Mouse (Mus musculus) embryo, embryonic 9.5 days (tissue): ENCODE results near the gene Thsd4.

ENCODE experiments used
- DNase-seq: peaks from one replicate; pipeline ENCODE4 v3.0.0-alpha.2; 2017; ENCODE audit errors: extremely low spot score

The Thsd4 gene

DNA sequence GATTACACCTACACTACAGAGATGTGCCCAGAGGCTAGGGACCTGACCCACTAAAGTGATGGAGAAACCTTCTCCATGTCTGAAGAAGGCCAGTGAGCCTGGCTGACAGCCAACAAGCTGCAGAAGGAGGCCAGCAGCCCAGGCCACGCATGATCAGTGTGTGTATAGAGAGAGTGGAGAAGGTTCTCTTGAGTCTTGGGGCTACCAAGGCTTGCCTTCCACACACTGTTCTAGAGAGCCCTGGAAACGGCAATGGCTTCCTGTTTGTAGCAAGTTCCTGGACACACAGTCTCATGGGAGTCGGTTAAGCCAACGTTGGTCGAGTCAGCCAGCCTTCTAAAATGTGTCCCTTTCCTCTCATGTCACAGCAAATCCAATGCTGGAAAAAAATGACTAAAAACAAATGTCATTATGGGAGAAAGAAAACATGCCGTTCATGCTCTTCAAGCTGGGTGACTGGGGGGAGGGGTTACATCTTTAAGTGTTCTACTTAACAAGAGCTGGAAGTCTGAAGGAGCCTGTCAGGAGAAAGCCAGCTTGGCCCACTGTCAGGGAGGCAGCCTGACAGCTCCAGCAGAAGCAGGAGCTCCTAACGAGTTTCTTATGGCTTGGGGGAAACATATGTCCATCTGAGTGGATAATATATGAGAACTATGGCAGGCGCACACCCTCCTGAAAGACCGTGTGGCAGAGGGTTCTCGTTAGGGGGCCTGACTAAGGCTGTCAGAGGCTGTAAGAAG, 257.1 kb downstream of the Thsd4 start:
- DNase-seq: no peak

DNA sequence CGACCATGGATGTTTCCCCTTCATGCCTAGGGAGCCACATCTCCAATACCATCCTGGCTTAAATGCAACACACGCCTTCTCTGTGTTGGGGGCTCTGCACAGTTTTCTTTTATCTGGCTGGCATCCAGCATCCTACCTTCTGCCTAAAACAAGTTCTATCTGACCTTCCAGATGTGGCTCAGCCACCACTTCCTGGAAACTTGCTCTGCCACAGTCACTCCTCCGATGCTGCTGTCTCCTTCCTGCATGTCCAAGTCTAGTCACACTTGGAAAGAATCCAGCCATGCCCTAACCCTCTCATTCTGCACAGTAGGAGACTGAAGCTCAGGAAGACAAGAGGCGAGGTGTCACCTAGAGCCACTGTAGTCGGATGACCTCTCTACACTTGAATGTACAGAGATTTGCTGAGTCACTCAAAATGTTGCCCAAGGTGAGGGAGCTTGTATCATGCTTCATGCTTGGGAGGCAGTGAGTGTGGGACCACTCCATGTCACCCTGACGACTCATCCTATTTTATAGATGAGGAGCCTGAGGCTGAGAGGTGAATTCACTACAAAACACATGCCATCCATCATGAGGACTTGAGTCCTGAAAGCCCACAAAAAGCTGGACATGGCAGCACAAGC, 259.2 kb downstream of the Thsd4 start:
- no peak for DNase-seq

DNA sequence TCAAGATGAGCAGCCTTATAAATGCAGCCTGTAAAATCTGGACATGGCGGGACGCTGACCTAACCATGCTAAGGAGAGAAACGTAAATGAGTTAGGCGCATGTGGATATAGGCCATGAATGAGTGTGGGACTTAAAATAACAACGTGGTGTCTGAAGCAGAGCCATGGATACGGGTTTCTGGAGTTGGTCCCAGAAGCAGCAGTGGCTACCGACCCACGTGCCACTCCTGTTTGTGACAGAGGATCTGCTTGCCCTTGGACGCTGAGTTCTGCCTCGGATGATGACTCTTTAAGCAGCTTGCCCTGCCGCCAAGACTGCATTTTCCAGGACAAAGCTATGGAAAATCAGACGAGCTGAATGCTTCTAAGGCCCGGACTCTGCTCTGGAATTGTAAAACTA, 262.2 kb downstream of the Thsd4 start:
- DNase-seq: no peak

DNA sequence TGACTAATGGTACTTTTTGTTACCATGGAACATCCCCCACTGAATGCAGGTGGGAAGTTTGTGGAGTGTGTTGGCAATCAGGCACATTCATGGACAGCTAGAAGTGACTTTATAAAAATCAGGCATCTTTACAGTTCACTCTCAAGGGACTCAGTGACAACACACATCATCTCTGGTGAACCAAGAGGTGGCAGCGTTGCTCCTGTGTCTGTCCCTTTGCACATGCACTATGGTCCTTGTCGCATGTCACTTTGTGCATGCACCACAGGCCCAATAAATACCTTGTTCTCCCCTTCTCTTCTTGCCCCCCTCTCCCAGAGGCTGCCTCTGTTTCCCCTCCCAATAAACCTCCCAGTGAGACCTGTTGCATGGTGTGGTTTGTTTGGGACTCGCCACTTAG, 270.1 kb downstream of the Thsd4 start:
- no peak for DNase-seq

DNA sequence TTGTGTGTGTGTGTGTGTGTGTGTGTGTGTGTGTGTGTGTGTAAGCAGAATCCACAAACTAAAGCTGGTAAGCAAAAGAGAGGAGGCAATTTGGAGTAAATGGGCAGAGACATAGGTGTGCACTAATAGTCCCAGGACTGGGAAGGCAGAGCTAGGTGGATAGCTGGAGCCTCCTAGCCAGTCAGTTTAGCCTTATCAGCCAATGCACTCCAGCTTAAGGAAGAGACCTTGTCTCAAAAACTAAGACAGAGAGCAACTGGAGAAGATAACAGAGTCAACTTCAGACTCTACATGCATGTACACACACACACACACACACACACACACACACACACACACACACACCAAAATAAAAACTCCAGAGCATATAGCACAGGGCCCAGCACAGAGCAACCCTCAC, 271.4 kb downstream of the Thsd4 start:
- no peak for DNase-seq

DNA sequence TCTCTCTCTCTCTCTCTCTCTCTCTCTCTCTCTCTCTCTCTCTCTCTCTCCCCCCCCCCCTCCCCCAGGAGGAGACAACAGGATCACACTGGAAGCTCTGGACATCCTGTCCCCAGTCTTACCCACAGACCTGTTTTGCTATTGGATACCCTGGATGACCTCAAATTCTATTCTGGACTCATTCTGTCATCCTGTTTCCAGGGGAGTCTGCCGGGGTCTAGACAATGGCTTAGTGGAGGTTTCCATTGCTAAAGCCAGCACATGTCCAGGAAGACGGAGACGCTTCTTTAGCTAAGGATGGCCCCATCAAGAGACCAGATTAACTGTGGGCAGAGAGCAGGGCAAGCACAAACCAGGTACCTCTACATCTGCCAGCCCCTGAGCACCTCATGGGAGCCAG, 273.8 kb downstream of the Thsd4 start:
- DNase-seq: no peak

DNA sequence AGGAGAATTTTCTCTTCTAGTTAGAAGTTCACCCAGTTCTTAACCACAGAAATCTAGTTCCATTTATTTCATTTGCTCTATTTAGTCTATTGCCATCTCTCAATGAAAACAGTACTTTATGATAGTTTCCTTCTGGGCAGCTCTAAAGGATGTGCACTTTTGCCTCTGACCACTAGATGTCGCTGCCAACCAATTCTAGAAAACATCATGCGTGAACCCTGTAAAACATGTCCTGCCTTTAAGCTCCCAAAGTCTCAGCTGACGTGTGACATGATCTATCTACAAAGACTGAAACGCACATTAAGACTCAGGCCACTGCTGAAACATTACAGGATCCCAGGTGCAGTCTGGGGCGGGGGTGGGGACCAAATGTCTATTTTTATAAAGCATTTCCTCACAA, 276.9 kb downstream of the Thsd4 start:
- peak; percentile 72 for DNase-seq

DNA sequence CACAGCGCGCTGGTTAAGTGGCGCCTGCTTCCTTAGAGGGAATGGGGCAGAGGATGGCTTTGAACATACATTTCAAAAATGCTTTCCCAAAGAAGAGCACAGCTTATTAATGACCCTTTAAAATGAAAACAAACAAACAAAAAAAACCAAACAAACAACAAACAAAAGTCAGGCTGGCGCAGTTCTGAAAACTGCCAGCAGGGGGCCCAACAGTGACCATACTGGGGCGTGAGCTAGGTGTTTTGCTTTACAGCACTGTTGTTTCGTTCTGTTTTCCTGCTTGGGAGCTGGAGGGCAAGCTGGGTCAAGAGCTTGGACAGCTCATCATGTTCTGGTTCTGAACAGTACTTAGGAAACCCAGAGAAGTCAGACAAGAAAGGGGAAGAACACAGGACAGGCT, 278.3 kb downstream of the Thsd4 start:
- DNase-seq: no peak

DNA sequence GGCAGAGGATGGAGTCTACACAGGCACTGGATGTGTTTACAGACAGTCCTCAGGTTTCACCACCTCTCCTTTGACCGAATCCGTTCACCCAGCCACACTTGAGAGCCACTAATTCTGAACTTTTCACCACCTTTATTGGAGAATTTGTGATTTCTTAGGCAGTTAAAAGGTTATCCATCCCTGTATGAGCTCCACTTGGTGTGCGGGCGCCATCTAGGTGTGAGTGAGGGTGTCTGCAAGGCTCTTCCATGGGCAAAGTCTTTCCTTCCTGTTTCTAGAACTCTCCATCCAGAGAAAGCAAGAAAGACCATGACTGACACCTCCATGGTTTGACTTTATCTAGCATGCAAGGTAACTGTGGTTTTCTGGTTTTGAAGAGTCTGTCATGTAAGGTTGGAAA, 284.2 kb downstream of the Thsd4 start:
- DNase-seq: peak; percentile 49

DNA sequence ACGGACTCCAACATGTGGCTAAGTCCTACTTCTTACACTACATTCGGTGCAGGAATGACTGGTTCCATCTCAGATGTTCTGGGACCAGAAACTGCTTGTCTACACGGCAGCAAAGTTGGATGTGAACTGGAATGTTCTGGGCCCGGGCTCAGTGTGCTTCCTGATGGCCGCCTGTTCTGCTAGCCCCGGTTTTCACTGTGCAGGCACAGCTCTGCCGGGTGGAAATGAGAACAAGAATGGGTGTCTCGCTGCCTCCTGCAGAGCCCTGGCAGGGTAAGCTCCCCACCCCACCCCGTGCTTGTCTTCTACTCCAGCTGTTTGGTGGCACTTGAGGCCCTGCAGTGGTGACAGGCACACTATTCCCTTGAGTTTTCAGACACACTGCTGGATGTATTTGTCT, 285.7 kb downstream of the Thsd4 start:
- DNase-seq: no peak

DNA sequence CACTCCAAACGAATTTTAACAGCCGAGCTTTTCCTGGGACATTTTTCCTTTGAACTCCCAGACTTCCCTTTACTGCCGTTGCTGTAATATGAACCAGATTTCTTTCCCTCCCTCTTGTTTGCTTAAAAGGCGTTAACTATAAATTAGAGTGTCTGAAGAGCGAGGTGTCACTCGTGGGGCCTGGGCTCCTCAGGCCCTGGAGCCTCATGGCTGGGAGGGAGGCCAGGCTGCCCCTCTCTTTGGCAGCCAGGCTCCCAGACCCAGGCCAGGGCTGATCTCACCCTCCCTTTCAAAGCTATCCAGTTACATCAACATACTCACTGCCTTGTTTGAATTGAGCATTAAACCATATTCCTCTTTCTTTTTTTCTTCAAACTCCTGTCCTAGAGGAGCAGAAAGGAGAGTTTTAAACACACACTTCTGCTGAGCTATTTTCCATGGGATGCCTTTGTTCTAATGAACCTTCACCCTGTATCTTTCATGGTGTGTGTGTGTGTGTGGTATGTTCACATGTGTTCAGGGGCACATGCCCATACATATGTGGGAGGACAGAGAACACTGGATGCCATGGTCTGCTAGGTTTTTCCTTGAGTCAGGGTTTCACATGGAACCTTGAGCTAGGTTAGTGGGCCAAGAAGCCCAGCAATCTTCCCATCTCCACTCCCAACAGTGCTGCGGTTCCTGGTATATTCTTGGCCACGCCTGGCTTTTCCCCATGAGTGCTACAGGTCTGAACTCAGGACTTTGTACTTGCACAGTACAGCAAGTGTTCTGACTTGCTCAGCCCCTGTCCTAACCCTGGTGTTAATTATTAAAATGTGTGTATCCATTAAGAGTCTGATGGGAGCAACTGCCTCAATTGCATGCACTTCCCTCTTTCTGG, 287.4 kb downstream of the Thsd4 start:
- peak; percentile 27 for DNase-seq

DNA sequence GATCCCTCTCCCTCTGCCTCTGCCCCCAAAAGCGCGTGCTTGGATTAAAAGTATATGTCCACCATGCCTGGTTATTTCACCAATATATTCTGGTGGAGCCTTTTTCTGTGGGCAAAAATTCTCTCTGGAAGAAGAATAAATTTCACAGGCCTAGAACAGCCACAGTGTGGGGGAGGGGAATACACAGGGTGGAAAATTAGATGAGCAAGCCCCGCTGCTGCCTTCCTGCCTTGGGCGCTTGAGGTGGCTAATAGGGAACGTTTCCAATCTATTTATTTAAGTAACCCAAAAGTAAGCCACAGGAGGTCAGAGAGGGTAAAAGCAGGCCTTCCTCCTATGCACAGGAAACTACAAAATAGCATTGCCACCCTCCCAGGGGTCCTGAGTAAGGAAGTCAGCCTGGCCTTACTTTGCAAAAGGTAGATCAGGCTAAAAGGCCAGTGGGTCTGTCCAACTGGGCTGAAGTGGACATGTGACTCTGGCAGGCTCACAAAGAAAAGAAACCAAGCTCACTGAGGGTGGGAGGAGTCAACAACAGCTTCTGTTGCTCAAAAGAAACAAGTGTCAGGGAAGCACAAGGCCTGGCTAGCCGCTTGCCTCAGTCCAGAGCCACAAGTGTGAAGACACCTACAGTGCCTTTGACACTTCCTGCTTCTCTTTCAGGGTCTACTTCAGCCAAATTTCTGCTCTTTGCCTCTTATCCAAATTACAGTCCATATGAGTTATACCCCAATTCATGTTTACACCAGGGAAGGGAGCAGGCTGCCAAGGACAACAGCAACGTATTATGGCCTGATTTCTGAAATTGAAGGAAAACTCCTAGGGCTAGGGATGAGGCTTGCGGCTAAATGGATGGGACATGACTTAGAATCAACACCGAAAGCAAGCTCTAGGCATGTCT, 289.6 kb downstream of the Thsd4 start:
- peak; percentile 34 for DNase-seq

DNA sequence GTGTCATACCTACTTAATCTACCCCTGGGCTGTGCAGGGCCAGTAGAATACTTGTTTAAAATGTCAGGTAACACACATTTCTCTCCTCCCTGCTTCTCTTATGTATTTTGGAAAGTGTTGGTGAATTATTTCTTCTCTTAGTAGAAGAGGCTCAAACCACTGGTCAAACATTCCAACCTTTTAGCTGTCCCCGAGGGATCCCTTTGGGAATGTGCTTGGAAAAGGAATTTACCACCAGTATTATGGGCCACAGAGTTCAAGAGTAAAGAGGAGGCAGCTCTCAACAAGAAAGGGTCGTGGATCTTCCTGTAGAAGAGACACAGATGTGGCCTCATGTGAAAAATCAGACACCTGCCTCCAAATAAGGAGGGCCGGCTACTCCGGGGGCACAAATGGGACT, 292.4 kb downstream of the Thsd4 start:
- no peak for DNase-seq

DNA sequence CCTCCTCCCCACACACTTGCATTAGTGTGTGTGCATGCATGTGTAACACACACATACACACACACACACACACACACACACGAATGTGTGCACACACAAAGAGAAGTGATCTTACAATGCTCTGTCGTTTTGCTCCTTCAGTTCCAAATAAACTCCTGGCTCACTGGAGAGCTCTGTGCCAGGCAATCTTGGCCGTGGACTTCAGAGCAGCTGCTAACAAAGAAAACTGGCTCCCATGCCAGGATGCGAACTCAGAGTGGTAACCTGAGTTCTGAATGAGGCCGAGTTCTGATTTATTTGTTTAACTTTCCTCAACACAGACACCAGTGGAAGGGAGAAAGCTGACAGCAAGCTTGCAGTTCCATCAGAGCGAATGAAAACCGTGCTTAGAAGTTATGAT, 294.1 kb downstream of the Thsd4 start:
- DNase-seq: no peak

DNA sequence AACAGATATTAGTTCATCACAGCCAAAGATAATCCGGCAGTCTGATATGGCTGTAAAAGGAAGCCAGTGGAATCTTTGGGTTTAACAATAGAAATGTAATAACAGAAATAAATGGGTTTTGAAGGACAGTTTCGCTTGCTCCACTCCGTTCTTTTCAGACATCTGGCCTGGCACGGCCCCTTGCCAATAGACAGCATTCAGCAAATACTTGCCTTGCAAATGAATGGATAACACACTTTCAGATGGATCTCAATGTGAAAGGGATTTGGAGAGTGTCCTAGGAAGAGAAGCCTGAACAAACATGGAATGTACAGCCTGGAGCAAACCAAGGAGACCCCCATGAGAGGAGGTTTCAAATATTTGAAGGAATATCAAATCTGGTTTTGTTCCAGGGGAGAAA, 295.2 kb downstream of the Thsd4 start:
- no peak for DNase-seq

DNA sequence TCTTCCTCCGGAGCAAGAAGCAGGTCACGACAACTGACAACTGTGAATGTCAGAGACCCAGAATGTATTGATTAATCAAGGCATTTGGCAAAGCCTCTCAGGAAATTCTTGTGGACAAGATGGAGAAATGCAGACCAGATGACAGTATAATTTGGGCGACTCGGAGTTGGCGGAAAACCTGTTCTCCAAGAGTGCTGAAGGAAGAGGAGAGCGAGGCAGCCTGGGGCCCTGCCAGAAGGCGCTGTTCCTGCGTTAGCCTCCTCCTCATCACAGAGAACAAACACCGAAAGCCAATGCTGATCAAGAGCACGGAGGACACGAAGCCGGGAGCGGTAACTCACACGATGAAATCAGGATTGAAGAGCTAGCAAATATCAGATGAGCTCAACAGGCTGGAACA, 295.7 kb downstream of the Thsd4 start:
- no peak for DNase-seq

DNA sequence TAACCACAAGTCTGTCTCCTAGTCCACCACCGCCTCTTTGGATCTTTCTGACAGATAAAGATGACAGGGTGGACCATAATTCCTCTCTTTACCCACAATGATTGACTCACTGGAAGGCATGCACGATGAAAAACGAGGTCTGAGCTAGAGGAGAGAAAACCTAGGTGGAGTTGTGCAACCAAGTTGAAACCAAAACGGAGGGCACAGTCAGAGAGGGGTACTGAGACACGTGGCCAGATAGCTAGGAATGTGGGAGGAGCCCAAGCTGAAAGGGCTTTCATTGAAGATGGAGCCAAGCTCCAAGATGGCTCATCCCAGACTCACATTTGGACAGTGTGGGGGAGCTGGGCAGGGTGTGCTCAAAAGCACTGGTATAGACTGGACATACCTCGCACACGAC, 296.4 kb downstream of the Thsd4 start:
- DNase-seq: no peak

DNA sequence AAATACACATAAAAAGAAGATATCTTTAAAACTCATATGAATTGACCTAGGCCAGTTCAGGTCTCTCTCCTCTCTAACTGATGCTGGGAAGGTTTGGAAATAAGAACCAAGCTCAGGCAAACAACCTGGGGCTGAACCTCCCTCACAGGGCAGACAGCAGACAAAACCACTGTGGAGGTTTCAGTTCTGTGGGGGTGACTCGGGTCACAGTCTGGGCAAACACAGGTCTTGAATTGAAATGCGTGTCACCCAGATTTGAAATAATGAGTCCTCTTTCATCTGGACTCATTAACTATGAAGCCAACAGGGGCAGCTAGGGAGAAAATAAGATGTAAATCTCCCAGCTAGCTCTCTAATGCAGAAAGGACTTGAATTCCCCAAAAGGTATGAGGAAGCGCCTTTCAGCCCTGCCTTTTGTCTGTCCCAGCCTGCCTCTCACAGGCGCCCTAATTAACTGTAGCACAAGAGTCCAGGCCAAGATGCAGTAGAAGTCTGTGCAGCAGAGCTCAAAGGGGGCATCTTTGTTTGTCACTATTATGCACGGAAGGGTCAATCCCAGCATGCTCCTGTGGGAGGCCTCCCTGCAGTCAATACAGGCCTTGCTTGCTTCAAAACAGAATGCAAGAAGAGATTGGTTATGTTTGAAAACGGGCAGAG, 297.7 kb downstream of the Thsd4 start:
- DNase-seq: peak; percentile 26

DNA sequence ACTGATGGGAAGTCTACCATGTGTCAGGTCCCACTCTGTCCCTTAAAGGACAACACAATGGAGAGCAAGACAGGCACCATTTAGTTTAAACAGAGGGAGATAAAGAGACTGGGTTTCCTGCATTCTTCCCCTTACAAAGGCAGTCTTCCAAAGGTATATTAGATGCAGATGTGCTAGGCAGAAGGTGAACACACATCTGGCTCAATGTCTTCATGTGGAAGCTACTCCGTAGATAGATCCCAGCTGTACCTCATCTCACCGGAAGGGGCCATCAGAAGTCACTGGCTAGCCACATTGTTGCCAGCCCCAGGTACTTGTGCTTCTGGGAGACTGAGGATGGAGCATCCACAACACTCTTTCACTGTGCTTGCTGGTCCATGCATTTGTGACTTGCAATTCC, 301.4 kb downstream of the Thsd4 start:
- DNase-seq: no peak

DNA sequence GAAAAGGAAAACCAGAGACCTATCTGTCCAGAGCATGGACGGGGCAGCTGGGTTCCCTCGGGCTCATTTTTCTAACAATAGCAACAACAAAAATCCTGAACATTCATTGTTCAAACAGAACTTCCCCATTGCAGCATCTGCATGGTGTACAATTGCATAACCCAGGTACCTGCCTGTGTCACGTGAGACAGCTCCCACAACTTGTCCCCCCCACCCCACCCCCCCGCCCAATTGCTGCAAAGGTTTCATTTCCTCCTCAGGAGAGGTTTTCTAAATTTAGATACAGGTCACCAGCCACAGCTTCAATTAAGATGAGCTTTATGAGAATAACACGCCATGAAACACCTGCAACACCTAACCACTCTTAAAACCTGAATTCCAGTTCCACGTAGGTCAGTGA, 303.4 kb downstream of the Thsd4 start:
- DNase-seq: no peak

DNA sequence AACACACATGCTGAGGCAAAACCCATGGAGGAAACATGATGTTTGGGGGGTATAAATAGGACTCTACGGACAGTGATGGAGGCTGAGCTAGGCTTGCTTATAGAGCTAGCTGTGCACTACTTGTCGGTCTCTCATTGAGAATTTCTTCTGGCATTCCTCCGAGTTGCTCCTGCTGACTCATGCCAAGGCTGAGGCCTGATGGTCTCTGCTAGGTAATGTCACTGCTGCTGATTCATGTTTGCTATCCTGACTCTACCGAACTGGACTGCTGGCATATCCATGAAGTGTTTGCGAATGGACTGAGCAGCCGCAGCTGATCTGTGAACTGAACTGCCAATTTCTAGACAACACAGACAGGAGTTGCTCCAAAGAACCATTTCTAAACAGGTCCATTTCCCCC, 305.8 kb downstream of the Thsd4 start:
- DNase-seq: no peak
